Mouse (Mus musculus): ENCODE results near the gene Dusp3. TPM values are rescaled to one million over a fixed set of nuclear protein-coding genes. Genes with fewer than 3 reads are reported as not detected.

Dusp3 gene
- total and polyA plus RNA-seq, 3 experiments: 101 to 131 (median 103) TPM

- Histone ChIP-seq H3K79me2 (replicated peaks; ENCODE audit: control insufficient read depth, insufficient read depth, low read length) (no peaks in the 10 kb centered on the region), H3K36me3 (ENCODE audit: control insufficient read depth, insufficient read depth, low read length) (no peaks in the 10 kb centered on the region), H3K27me3 (ENCODE audit: control insufficient read depth, insufficient read depth, low read length) (no peaks in the 10 kb centered on the region), H3K4me1 (ENCODE audit: control insufficient read depth, insufficient read depth, low read length) (no peaks in the 10 kb centered on the region), H3K27ac (no peak overlapping the region), H3K4me3 (no peak overlapping the region), H3K9ac (ENCODE audit: low read depth, low read length) (no peak overlapping the region)
- no peak for DNase-seq
- WGBS: 59% methylated on average over 3 of the region's 3 CpGs
- TF ChIP-seq EP300 (IDR thresholded peaks at IDR 0.05; ENCODE audit: insufficient read depth, low read depth, low read length) (no peak), CTCF (IDR thresholded peaks at IDR 0.05) (no peak), POLR2A (IDR thresholded peaks at IDR 0.05; ENCODE audit: insufficient read depth, low read depth, low read length) (no peak)
- intact Hi-C loops (cut with DNase I): no loop called here
These were observed 43.8 kb downstream of the Dusp3 start for GRCm38 (mm10) chr11:101943055-101943454.

DNA sequence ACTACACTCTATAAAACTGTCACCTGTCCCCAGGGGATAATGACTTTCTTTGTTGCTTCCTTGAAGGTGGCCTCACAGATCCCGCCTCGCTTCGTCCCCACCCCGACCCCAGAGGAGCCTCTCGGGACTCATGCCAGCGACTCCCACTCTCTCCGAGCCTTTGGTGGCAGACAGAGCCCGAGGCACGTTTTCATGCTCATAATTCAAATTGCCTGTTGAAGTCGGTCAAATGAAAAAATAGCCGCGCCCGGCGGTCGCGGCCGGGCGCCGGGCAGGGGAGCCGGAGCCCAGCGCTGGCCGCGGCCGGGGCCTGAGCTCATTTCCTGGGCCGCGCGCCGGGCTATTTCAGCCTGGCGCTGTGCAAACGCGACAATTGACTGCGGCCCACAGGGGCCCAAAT, 49.7 kb downstream of the Dusp3 start:
- DNase-seq: peak; percentile 41 to 57
- 2% methylated on average over 32 of the region's 32 CpGs for WGBS

DNA sequence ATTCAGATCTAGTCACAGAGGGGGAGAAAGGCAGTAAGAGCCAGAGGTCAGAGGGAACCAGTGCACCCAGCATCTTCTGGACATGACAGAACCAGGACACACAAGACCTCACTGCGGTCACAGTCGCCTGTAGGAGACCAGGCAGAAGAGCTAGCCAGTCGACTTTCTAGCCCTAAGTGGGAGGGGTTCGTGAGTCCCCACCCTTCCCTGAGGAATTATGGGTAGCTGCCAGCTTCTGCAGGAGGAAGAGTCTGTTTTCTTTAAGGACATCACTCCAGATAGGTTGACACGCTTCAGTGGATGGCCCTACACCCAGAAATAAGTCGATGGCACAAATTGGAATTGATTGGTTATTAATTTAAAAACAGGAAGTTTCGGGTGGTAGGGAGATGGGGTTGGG, 50.4 kb downstream of the Dusp3 start:
- Histone ChIP-seq H3K36me3 (ENCODE audit: control insufficient read depth, insufficient read depth, low read length) (no peaks in the 10 kb centered on the region), H3K4me1 (ENCODE audit: control insufficient read depth, insufficient read depth, low read length) (no peaks in the 10 kb centered on the region), H3K79me2 (replicated peaks; ENCODE audit: control insufficient read depth, insufficient read depth, low read length) (no peaks in the 10 kb centered on the region), H3K27me3 (ENCODE audit: control insufficient read depth, insufficient read depth, low read length) (no peaks in the 10 kb centered on the region), H3K27ac (no peak overlapping the region), H3K4me3 (no peak overlapping the region), H3K9ac (ENCODE audit: low read depth, low read length) (no peak overlapping the region)
- intact Hi-C loops (cut with DNase I): no loop called here
- TF ChIP-seq EP300 (IDR thresholded peaks at IDR 0.05; ENCODE audit: insufficient read depth, low read depth, low read length): no peak
- no peak for TF ChIP-seq CTCF (IDR thresholded peaks at IDR 0.05)
- TF ChIP-seq POLR2A (IDR thresholded peaks at IDR 0.05; ENCODE audit: insufficient read depth, low read depth, low read length): no peak
- 61% methylated on average over 7 of the region's 7 CpGs for WGBS
- DNase-seq: no peak

More for the DNA sequence above, 49.7 kb downstream of the Dusp3 start:
- H3K9ac ChIP-seq (ENCODE audit: low read depth, low read length): peak overlapping the region; percentile 54
- no peaks in the 10 kb centered on the region for H3K36me3 ChIP-seq (ENCODE audit: control insufficient read depth, insufficient read depth, low read length)
- H3K4me1 ChIP-seq (ENCODE audit: control insufficient read depth, insufficient read depth, low read length): no peaks in the 10 kb centered on the region
- no peaks in the 10 kb centered on the region for H3K79me2 ChIP-seq (replicated peaks; ENCODE audit: control insufficient read depth, insufficient read depth, low read length)
- H3K27me3 ChIP-seq (ENCODE audit: control insufficient read depth, insufficient read depth, low read length): no peaks in the 10 kb centered on the region
- intact Hi-C loops (cut with DNase I): no loop called here
- TF ChIP-seq CTCF (IDR thresholded peaks at IDR 0.05): no peak
- no peak for TF ChIP-seq EP300 (IDR thresholded peaks at IDR 0.05; ENCODE audit: insufficient read depth, low read depth, low read length)
- no peak for TF ChIP-seq POLR2A (IDR thresholded peaks at IDR 0.05; ENCODE audit: insufficient read depth, low read depth, low read length)
- peak overlapping the region; percentile 39 for H3K4me3 ChIP-seq
- H3K27ac ChIP-seq: peak overlapping the region; percentile 12

DNA sequence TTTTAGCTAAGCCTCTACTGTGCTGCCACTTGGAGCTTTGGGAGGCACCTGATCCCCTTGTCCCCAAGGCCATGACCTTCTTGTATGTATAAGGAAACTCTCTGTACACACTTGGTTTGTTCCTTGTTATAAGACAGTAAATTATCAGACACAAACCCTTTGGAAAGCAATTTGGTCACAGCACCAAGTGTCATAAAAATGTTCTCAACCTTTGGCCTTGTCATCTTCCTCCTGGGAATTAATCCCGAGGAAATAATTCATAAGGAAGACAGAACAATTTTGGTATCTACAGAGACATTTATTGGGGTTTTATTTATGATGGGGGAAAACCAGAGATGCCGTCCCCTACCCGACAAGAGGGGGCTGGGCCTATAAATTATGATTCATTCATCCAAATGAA, 51.1 kb downstream of the Dusp3 start:
- TF ChIP-seq EP300 (IDR thresholded peaks at IDR 0.05; ENCODE audit: insufficient read depth, low read depth, low read length) (no peak), POLR2A (IDR thresholded peaks at IDR 0.05; ENCODE audit: insufficient read depth, low read depth, low read length) (no peak), CTCF (IDR thresholded peaks at IDR 0.05) (no peak)

DNA sequence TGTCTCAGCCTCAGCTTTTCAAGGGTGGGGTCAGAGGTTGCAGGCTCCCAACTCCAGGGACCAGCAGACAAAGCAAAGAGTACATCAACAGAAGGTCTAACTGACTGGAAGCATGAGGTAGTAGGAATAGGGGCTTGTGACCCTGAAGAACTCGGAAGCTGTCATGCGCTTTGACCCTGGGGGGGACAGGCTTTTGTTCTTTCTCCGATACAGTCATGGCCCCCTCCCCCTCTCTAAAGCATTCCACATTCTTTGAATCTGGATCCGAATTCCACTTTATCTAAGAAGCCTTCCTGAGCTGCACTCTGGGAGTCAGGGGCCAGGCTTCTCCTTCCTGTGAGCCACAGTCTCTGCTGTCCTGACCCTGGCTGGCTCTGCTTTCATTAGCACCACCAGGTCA, 54.8 kb downstream of the Dusp3 start:
- H3K9ac ChIP-seq (ENCODE audit: low read depth, low read length): no peak overlapping the region
- H3K27me3 ChIP-seq (ENCODE audit: control insufficient read depth, insufficient read depth, low read length): no peaks in the 10 kb centered on the region
- no peak overlapping the region for H3K27ac ChIP-seq
- no peak for DNase-seq
- H3K79me2 ChIP-seq (replicated peaks; ENCODE audit: control insufficient read depth, insufficient read depth, low read length): no peaks in the 10 kb centered on the region
- H3K36me3 ChIP-seq (ENCODE audit: control insufficient read depth, insufficient read depth, low read length): no peaks in the 10 kb centered on the region
- no peak overlapping the region for H3K4me3 ChIP-seq
- TF ChIP-seq CTCF (IDR thresholded peaks at IDR 0.05) (no peak), EP300 (IDR thresholded peaks at IDR 0.05; ENCODE audit: insufficient read depth, low read depth, low read length) (no peak), POLR2A (IDR thresholded peaks at IDR 0.05; ENCODE audit: insufficient read depth, low read depth, low read length) (no peak)
- 50% methylated on average over 4 of the region's 4 CpGs for WGBS
- intact Hi-C loops (cut with DNase I): no loop called here
- H3K4me1 ChIP-seq (ENCODE audit: control insufficient read depth, insufficient read depth, low read length): no peaks in the 10 kb centered on the region

More for the DNA sequence above, 51.1 kb downstream of the Dusp3 start:
- H3K79me2 ChIP-seq (replicated peaks; ENCODE audit: control insufficient read depth, insufficient read depth, low read length): no peaks in the 10 kb centered on the region
- H3K4me3 ChIP-seq: no peak overlapping the region
- H3K9ac ChIP-seq (ENCODE audit: low read depth, low read length): no peak overlapping the region
- H3K36me3 ChIP-seq (ENCODE audit: control insufficient read depth, insufficient read depth, low read length): no peaks in the 10 kb centered on the region
- no peaks in the 10 kb centered on the region for H3K4me1 ChIP-seq (ENCODE audit: control insufficient read depth, insufficient read depth, low read length)
- no peak for DNase-seq
- H3K27me3 ChIP-seq (ENCODE audit: control insufficient read depth, insufficient read depth, low read length): no peaks in the 10 kb centered on the region
- WGBS: 74% methylated on average over 3 of the region's 3 CpGs
- no peak overlapping the region for H3K27ac ChIP-seq
- intact Hi-C loops (cut with DNase I): no loop called here

- Histone ChIP-seq H3K79me2 (replicated peaks; ENCODE audit: control insufficient read depth, insufficient read depth, low read length) (no peaks in the 10 kb centered on the region), H3K9ac (ENCODE audit: low read depth, low read length) (no peak overlapping the region), H3K4me1 (ENCODE audit: control insufficient read depth, insufficient read depth, low read length) (no peaks in the 10 kb centered on the region), H3K27ac (no peak overlapping the region), H3K36me3 (ENCODE audit: control insufficient read depth, insufficient read depth, low read length) (no peaks in the 10 kb centered on the region), H3K27me3 (ENCODE audit: control insufficient read depth, insufficient read depth, low read length) (no peaks in the 10 kb centered on the region), H3K4me3 (no peak overlapping the region)
- TF ChIP-seq CTCF (IDR thresholded peaks at IDR 0.05): peak; percentile 65
- no peak for TF ChIP-seq POLR2A (IDR thresholded peaks at IDR 0.05; ENCODE audit: insufficient read depth, low read depth, low read length)
- TF ChIP-seq EP300 (IDR thresholded peaks at IDR 0.05; ENCODE audit: insufficient read depth, low read depth, low read length): no peak
- 70% methylated on average over 25 of the region's 25 CpGs for WGBS
- intact Hi-C loops (cut with DNase I): no loop called here
- no peak for DNase-seq
These were observed 58.6 kb downstream of the Dusp3 start for GRCm38 (mm10) chr11:101928030-101928762.

Measured in heart, adult 2 months (tissue).